Mouse (Mus musculus) lung, postnatal 0 days (tissue): ENCODE results near the gene Rhpn2. TPM values are rescaled to one million over a fixed set of nuclear protein-coding genes. Genes with fewer than 3 reads are reported as not detected.

Experiments
- ATAC-seq: fragments of 200-750 bp; cut with Nextera tagmentation; 2 replicates; pipeline ENCODE4 v1.8.0; 2017; ENCODE audit warnings: moderate library complexity
- DNase-seq: peaks from one replicate; pipeline ENCODE4 v3.0.0-alpha.2; 2016; ENCODE audit warnings: low spot score
- H3K27ac ChIP-seq: fragments of 300-500 bp; sonication (generic); 2 replicates; pipeline ENCODE4 v1.5.1; 2014; ENCODE audit warnings: antibody characterized with exemption, mild to moderate bottlenecking, low read length, mixed read lengths
- H3K27me3 ChIP-seq: fragments of 300-500 bp; sonication (generic); replicated peaks from 2 replicates; pipeline ENCODE4 v1.6.1; 2014; ENCODE audit warnings: low read length, mixed read lengths; ENCODE audit not compliant: insufficient read depth
- H3K36me3 ChIP-seq: fragments of 300-500 bp; sonication (generic); 2 replicates; pipeline ENCODE4 v1.6.1; 2014; ENCODE audit warnings: low read length, mixed read lengths; ENCODE audit not compliant: insufficient read depth
- H3K4me1 ChIP-seq: fragments of 300-500 bp; sonication (generic); 2 replicates; pipeline ENCODE4 v1.6.1; 2014; ENCODE audit warnings: antibody characterized with exemption, low read depth, low read length, mixed read lengths; ENCODE audit not compliant: insufficient read depth
- H3K4me2 ChIP-seq: fragments of 300-500 bp; sonication (generic); replicated peaks from 2 replicates; pipeline ENCODE4 v1.6.1; 2014; ENCODE audit warnings: low read depth, mild to moderate bottlenecking, low read length, moderate library complexity, mixed read lengths
- H3K4me3 ChIP-seq: fragments of 300-500 bp; sonication (generic); 2 replicates; pipeline ENCODE4 v1.5.1; 2014; ENCODE audit warnings: low read depth, low read length
- H3K9ac ChIP-seq: fragments of 300-500 bp; sonication (generic); replicated peaks from 2 replicates; pipeline ENCODE4 v1.6.1; 2014; ENCODE audit warnings: low read depth, mild to moderate bottlenecking
- H3K9me3 ChIP-seq: fragments of 300-500 bp; sonication (generic); 2 replicates; pipeline ENCODE4 v1.6.1; 2016; ENCODE audit warnings: low read length, mixed read lengths
- CTCF ChIP-seq: IDR thresholded peaks from 2 replicates; pipeline ENCODE4 v1.5.1; 2016; ENCODE audit warnings: antibody characterized with exemption, mild to moderate bottlenecking
- EP300 ChIP-seq: IDR thresholded peaks from 2 replicates; pipeline ENCODE4 v1.6.1; 2016; ENCODE audit warnings: antibody characterized with exemption, mild to moderate bottlenecking, control low read depth
- WGBS: fragments of 180-500 bp; shearing (Covaris S2); extraction: QIAGEN DNeasy Blood & Tissue Kit; methylation state at CpG from one replicate; pipeline ENCODE4 v1.1.7; 2014; 5-methylcytosine and 5-hydroxymethylcytosine counted together
- polyA plus RNA-seq: library from polyadenylated mRNA; unstranded; fragments of >200 nt; fragmentation: Nextera tagmentation; extraction: Ambion mirVana; gene quantifications from 2 replicates; pipeline ENCODE4 v1.2.1, GENCODE M21; 2015

The Rhpn2 gene
- polyA plus RNA-seq: 4.6 and 5.5 TPM in 2 replicates

DNA sequence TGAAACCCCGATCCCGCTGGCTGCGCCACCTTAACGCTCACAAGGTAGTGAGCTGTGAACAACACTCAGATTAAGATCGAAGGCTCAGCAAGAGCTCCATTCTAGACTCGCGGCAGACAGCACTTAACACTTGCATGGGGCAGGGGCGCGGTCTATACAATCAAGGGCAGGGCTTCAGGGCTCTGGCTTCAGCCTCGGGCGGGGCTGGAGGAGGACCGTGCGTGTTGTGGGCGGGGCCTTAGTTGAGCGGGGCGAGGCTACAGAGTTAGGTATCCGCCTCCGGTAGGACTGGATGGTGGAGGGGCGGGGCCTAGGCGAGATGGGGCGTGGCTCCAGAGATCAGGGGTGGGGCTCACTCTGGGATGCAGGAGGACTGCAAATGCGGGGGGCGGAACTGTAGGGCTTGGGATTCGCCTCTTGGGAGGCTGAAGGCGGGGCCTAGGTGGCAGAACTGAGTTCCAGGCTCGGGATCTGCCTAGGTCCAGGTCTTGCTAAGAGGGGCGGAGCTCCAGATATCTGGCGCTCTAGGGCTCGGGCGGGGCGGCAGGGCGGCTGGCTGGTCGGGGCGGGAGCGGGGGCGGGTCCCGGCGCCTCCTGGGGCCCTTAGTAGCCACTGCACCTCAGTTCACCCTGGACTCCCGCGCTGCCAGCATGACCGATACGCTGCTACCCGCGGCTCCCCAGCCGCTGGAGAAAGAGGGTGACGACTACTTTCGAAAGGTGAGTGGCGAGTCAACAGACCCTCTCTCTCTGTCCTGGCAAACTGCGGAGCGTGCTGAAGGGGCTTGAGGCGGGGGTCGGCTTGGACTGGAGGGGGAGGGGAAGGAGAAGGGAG, at the start of gene Rhpn2:
Gene Rhpn2 (plus strand): TSS at position 479 of the 835 bp plus-strand sequence.
- no peaks in the 10 kb centered on the region for H3K9me3 ChIP-seq
- peak within 1 kb of the TSS; percentile 100 for H3K4me2 ChIP-seq
- 0 out of 2 replicates have a peak, but pooled peaks cover 3% of the 10 kb centered on the region for H3K27me3 ChIP-seq
- DNase-seq (peak; percentile 99), ATAC-seq (peak; percentile 97)
- H3K9ac ChIP-seq: peak within 1 kb of the TSS; percentile 50; the same call in 1 of the 2 replicates
- WGBS: under 1% methylated on average over 46 of the region's 52 CpGs
- peak within 1 kb of the TSS; percentile 68 for H3K4me3 ChIP-seq
- peak within 1 kb of the TSS; percentile 66 for H3K27ac ChIP-seq
- 0 out of 2 replicates have a peak, but pooled peaks cover 6% of the 10 kb centered on the region for H3K4me1 ChIP-seq
- H3K36me3 ChIP-seq: no peaks in the 10 kb centered on the region
- TF ChIP-seq CTCF (peak; percentile 37), EP300 (no peak)

DNA sequence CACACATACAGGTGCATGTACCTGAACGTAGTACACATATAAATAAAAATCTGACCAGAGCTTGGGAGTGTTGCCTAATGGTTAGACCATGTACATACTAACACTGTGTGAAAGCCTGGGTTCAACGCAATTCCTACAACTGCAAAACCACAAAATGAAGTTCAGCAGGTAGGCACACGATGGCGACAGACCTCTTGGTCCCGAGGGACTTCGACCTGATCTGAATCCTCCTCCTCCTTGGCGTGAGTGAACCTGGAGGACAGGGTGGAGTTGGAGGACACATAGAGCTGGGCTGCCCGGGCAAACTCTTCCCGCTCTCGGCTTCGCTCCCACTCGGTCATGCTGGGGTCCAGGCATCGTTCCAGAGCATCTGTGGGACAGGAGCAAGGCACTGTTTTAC, 40.5 kb upstream of the Rhpn2 start:
- Histone ChIP-seq H3K9me3 (no peaks in the 10 kb centered on the region), H3K4me3 (no peak overlapping the region), H3K27ac (no peak overlapping the region), H3K36me3 (peaks cover 43% of the 10 kb centered on the region), H3K27me3 (no peaks in the 10 kb centered on the region), H3K9ac (no peak overlapping the region), H3K4me1 (no peaks in the 10 kb centered on the region), H3K4me2 (no peak overlapping the region)
- ATAC-seq (no peak), DNase-seq (no peak)
- TF ChIP-seq EP300: no peak
- TF ChIP-seq CTCF: no peak
- WGBS: 90% methylated on average over 13 of the region's 13 CpGs

DNA sequence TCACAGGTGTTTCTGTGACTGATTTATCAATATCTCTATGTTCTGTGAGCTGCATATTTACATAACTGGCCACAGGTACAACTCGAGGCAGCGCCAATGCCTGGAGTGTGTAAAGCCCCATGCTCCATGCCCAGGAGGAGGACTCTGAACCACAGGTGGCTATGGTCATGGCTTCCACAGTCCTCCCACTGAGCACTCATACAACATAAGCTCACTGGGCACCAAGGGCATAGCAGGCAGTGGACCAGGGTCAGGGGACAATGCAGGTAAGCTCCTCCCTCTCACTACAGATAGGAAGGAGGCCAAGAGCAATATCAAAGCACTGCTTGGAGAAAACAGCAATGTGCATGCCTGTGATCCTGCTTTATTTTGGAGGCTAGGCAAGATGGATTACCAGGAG, 38.3 kb upstream of the Rhpn2 start:
- Histone ChIP-seq H3K27ac (no peak overlapping the region), H3K4me1 (no peaks in the 10 kb centered on the region), H3K9me3 (no peaks in the 10 kb centered on the region), H3K9ac (no peak overlapping the region), H3K36me3 (peaks cover 39% of the 10 kb centered on the region), H3K27me3 (no peaks in the 10 kb centered on the region), H3K4me2 (no peak overlapping the region), H3K4me3 (no peak overlapping the region)
- DNase-seq: no peak
- no peak for TF ChIP-seq CTCF
- TF ChIP-seq EP300: no peak
- 95% methylated on average over 2 of the region's 2 CpGs for WGBS
- no peak for ATAC-seq

DNA sequence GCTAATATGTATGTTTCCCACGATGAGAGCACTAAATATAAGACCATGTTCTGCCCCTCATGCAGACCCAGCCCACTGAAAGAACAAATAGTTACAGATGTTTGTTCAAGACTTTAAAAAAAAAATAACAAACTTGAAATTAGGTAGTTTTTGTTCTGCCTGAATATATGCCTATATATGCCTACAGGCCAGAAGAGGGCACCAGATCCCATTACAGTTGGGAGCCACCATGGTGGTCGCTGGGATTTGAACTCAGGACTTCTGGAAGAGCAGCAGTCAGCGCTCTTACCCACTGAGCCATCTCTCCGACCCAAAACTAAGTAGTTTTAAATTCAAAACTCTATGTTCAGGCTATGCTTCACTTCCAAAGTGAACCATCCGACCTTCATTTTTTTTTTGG, 36.1 kb upstream of the Rhpn2 start:
- Histone ChIP-seq H3K4me3 (no peak overlapping the region), H3K36me3 (peaks cover 45% of the 10 kb centered on the region), H3K9ac (no peak overlapping the region), H3K27ac (no peak overlapping the region), H3K4me1 (no peaks in the 10 kb centered on the region), H3K9me3 (no peaks in the 10 kb centered on the region), H3K4me2 (no peak overlapping the region), H3K27me3 (no peaks in the 10 kb centered on the region)
- TF ChIP-seq EP300 (no peak), CTCF (peak; percentile 42)
- ATAC-seq: no peak
- whole genome bisulfite sequencing: 92% methylated on average over 5 of the region's 5 CpGs
- no peak for DNase-seq

DNA sequence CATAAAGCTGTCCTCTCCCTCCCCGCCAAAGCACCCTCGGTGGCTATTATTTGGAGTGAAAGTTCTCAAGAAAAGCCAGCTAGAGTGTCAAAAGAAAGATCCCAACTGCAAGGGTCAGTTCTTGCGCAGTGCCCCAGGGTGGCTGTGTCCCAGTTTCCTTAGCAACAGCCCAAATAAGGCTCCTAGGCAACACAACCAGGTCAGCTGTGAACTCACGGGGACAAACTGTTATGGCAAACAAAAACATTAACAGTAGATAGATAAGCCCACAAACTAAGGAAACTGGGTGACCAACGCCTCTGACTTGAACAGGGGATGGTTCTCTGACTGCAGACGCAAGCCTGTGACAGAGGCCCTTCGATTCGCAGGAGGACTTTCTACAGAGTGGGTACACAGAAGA, 34.3 kb upstream of the Rhpn2 start:
- DNase-seq: peak; percentile 10

DNA sequence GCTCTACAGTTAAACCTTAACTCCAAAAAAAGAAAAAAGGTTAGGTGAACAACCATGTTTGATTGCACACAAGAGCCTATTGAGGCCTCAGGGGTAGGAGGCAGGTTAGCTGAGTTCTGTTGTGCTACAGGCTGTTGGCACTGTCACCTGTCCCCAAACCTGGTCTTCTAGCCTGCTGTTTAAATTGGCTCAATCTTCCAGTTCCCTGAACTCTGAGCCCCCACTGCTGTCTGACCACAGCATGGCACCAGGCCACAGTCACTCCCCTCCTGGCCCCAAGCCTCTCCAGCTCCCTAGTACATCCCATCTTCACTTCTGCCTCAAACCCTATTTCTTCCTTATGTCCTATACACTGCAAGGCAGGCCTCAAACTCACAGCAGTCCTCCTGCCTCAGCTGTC, 33.2 kb upstream of the Rhpn2 start:
- no peak overlapping the region; the same call in 1 of the 2 replicates for H3K27ac ChIP-seq
- ATAC-seq: no peak
- H3K4me1 ChIP-seq: no peaks in the 10 kb centered on the region
- H3K36me3 ChIP-seq: peaks cover 34% of the 10 kb centered on the region
- no peak overlapping the region for H3K4me2 ChIP-seq
- no peaks in the 10 kb centered on the region for H3K27me3 ChIP-seq
- H3K9ac ChIP-seq: no peak overlapping the region
- no peaks in the 10 kb centered on the region for H3K9me3 ChIP-seq
- no peak overlapping the region for H3K4me3 ChIP-seq
- TF ChIP-seq CTCF: no peak
- no peak for TF ChIP-seq EP300
- no peak for DNase-seq

More for the DNA sequence above, 34.3 kb upstream of the Rhpn2 start:
- H3K4me2 ChIP-seq: no peak overlapping the region
- no peaks in the 10 kb centered on the region for H3K9me3 ChIP-seq
- TF ChIP-seq EP300 (no peak), CTCF (no peak)
- no peaks in the 10 kb centered on the region for H3K27me3 ChIP-seq
- peak; percentile 35 for ATAC-seq
- 67% methylated on average over 8 of the region's 8 CpGs for WGBS
- H3K36me3 ChIP-seq: peaks cover 38% of the 10 kb centered on the region
- H3K4me3 ChIP-seq: no peak overlapping the region
- H3K27ac ChIP-seq: no peak overlapping the region
- H3K4me1 ChIP-seq: no peaks in the 10 kb centered on the region
- no peak overlapping the region for H3K9ac ChIP-seq
